Mouse (Mus musculus) urinary bladder, postnatal 10 days (tissue): Measurements from ENCODE around the gene Dffb.

Experiments used
- DNase-seq: peaks from one replicate; pipeline ENCODE4 v3.0.0; 2022; ENCODE audit warnings: low spot score

Dffb gene

GRCm38 (mm10) chr4:153974431-153975291 lies at the start of gene Dffb, which contains the start of gene Cep104:
Gene Dffb, minus strand, starts transcription at chr4:153975126.
Gene Cep104, plus strand, starts transcription at chr4:153975194.
- DNase-seq, result peak; percentile 80

- DNase-seq, result no peak
Measured at GRCm38 (mm10) chr4:154023754-154024601, 49.1 kb upstream of the Dffb start.

DNA sequence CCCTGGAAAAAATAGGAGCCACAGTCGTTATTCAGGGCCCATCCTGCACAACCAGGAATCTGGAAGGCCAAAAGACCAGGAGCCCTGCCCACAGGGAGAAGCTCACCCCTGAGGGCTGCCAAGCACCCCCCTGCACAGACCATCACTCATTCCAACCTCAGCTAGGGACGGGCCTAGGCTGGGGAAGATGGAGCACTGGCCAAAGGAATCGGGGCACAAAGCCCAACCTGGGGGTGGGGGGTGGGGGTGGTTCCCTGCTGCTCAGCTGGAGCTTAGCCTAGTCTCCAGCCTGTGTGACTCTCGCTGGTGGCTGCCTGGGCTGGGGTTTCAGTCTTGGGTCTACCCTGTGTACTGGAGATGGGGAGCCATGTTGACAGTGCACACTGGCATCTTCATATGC lies 47.9 kb upstream of the Dffb start:
- no peak for DNase-seq

- no peak for DNase-seq
Measured at GRCm38 (mm10) chr4:154022407-154022806, 47.5 kb upstream of the Dffb start.

DNA sequence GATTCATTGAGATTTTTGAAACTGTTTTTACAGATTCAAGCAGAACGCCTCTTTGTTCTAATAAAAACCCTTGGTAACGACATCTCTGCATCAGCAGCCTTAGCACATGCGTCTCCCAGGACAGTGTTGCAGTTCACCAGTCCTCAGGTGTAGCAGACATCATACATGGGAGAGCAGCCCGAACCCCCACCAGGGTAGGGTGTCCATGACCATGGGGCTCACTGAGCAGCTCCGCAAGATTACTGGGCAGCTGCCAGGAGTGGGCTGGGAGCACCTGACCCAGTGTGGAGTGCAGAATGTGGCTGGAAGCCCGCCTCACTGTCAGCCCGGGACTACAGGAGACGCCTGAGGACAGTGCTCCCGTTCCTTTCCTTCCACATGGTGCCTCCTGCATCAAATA lies 46.5 kb upstream of the Dffb start:
- DNase-seq, result no peak

DNA sequence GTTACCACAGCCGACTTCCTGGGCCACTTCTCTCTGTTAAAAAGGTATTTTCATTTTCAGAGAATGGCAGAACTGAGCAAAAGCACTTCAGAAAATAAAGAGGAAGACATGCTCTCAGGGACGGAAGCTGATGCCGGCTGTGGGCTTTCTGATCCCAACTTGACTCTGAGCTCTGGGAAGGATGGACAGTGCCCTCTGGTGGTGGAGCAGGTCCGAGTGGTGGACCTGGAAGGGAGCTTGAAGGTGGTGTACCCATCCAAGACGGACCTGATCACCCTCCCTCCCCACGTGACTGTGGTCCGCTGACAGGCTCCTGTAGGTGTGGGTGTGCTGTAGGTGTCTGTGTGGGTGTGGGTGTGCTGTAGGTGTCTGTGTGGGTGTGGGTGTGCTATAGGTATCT lies 44.6 kb upstream of the Dffb start:
- DNase-seq, result no peak

GRCm38 (mm10) chr4:154015476-154015875 lies 40.5 kb upstream of the Dffb start:
- no peak for DNase-seq

GRCm38 (mm10) chr4:154012132-154012882 lies 37.4 kb upstream of the Dffb start:
- no peak for DNase-seq

DNA sequence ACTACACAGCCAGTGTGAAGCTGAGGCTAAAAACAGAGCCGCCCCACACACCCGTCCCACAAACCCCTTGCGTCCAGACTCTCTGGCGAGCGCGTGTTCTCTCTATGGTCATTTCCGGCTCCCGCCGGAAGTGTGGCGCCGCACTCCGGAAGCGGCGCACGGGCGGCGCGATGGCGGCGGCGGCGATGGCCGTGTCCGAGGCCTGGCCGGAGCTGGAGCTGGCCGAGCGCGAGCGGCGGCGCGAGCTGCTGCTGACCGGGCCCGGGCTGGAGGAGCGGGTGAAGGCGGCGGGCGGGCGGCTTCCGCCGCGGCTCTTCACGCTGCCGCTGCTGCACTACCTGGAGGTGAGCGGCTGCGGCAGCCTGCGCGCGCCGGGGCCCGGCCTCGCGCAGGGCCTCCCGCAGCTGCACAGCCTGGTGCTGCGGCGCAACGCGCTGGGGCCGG lies 36.7 kb upstream of the Dffb start, which contains the start of gene Lrrc47:
Gene Lrrc47, plus strand, starts transcription at position 86 of the 444 bp plus-strand sequence.
- DNase-seq, result peak; percentile 41

DNA sequence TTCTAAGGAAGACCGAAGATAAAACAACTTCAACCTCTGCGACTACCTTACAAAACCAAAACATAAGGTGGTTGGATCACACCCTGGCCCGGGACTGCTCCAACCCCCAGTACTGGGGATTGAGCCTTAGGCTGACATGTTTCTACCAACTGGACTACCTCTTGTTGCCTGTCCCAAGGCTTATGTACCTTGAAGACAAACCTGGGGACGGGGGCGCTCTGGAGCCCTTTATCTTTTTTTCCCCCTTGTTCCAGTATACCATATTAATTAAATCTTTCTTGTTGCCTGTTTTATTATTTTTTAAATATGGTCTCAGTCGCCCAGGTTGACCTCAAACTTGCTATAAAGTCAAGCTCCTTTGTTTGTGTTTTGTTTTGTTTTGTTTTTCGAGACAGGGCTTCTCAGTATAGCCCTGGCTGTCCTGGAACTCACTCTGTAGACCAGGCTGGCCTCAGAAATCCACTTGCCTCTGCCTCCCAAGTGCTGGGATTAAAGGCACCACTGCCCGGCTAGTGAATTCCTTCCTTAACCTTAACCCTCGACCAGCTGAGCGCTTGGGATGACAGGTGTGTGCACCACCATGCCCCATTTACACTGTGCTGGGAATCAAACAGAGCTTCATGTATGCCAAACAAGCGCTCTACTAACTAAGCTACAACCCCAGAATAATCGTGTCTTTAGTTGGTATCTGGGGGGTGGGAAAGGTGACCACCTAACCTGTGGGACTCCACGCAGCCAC lies 36.1 kb upstream of the Dffb start:
- no peak for DNase-seq

DNA sequence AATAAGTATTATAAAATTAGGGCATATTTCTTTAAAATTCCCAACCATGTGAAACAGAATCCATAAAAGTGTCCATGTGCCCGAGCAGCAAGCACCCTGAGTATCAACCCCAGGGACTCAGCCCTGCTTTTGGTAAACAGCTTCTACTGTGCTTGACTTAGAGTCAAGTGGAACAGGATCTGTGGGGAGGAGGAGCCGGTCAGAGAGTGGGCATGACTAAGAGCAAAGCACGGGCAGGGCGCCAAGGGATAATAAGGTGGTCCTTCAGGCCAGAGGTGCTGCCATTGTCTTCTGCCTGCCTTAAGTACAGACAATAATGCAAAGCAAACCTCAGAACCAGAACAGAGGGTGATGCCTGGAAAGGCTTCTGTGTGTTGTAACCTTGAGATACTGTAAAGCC lies 32.8 kb upstream of the Dffb start:
- no peak for DNase-seq

- DNase-seq, result no peak
Measured at GRCm38 (mm10) chr4:154006264-154006663, 31.3 kb upstream of the Dffb start.

- no peak for DNase-seq
Measured at GRCm38 (mm10) chr4:154005488-154005887, 30.6 kb upstream of the Dffb start.

DNA sequence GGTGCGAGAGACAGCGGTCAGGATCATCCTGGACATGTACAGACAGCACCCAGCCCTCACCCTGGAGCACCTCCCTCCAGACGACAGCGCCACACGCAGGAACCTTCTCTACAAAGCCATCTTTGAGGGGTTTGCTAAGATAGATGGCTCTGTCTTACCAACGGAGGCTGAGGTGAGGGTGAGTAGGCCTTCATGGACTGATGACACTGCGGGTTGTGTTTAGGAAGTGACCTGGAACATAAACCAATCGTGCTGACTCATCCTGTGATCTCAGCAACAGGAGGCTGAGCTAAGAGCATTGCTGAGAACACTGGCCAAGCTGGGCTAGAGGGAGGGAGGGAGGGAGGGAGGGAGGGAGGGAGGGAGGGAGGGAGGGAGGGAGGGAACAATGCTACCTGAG lies 18.6 kb upstream of the Dffb start:
- no peak for DNase-seq

DNA sequence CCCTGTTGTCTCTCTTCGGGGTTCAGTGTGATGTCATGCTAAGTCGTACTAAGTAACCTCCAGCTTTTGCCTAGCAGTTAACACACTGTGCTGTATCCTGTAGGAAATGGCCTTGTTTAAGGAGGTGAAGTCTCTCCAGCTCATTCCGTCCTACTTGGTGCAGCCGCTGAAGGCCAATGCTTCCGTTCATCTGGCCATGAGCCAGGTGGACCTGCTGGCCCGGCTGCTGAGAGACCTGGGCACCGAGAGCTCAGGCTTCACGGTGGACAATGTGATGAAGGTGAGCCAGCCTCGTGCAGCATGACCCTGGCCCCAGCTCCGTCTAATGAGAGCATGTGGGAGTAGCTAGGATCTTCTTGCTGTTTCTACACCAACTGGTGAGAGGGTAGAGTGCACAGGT lies 17.8 kb upstream of the Dffb start:
- no peak for DNase-seq

DNA sequence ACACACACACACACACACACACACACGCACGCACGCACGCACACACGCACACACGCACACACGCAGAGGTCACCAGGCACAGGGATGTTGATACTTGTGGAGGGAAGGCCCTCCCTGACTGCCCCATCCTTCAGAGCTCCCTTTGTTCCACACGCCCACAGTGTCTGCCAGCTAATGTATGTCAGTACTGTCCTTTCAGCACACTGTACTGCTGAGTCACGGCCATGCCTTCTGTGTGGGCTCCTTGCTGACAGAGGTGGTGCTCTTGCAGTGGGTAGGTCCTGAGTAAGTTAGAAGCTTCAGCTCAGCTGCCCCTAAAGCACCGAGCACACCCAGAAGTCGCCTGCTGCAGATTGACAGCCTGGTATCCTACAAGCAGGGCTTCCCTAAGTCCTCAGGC lies 5.5 kb upstream of the Dffb start:
- DNase-seq, result no peak

DNA sequence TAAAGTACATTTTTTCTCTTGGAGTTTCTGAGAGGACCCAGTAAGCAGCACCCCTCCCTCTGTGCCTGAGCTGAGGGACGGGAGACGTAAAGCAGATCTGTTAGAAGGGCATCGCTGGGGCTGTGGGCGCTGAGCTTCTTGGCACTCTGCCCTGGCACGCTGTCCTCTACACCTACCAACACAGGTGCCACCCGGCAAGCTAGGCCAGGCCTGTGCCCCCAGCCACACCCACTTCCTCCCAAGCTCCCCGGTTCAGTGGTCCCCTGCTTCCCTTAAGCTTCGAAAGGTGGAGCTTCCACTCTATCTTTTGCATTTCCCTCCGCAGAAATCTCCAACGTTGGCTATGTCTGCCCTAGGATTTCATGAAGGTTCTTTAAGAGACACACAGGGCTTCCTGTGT lies 4.3 kb upstream of the Dffb start:
- DNase-seq, result no peak

- DNase-seq, result no peak
Measured at GRCm38 (mm10) chr4:153975768-153976167, 842 bp upstream of the Dffb start.

DNA sequence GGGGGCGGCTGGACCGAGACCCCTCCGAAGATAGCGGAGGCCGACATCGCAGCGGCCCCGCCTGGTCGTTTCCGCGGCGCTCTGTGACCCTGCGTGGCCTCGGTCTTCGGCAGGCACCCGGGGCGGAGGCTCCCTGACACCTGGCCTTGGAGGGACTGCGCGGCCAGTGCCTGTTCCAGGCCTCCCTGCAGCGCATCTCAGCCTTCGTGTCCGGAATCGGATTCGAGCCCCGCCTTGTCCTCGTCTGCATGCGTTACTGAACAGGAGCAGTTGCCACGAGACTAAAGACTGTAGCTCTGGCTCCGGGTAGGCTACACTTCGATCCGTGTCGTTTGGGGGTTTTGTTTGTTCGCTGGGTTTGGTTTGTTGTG lies 351 bp upstream of the Dffb start:
- no peak for DNase-seq

DNA sequence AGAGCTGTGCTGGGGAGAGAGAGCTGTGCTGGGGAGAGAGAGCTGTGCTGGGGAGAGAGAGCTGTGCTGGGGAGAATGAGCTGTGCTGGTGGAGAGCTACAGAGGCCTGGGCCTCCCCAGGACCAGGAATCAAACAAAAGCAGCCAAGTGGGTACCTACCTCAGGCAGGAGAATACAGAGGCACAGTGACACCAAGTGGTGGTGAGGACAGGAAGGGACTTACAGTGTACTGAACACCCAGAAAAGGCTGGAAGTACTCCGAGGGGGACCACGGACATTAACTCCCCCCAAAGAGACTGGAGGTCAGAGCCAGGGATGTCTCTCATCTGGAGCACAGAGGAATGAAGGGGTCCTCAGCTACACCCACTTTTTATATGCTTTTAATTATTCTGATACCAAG lies 6.9 kb downstream of the Dffb start:
- no peak for DNase-seq

- DNase-seq, result no peak
Measured at GRCm38 (mm10) chr4:153967556-153967955, 7.4 kb downstream of the Dffb start.

DNA sequence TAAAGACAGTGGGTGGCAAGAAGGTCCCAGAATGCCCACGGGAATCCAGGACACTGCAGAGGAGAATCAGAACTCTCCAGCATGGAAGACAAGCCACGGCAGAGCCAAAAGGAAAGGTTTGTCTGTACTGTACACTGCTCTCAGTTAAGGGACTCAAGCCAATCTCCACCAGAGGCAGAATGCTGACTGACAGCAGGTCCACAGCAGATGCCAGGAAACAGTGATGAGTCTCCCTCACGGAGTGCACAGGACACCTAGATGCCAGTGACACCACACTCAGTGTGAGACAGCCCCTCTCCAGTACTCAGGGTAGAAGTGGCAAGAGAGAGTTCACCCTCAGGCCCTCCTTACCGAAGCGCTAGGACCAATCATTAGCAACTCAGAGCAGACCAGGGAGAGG lies 8.3 kb downstream of the Dffb start:
- no peak for DNase-seq
